Mouse (Mus musculus) CD4-positive, CD25-positive, alpha-beta regulatory T cell, adult 2 months (primary cell): ENCODE data around the gene Pls1.

Source experiments
- DNase-seq: peaks from one replicate; pipeline ENCODE4 v3.0.0-alpha.2; 2012; ENCODE audit warnings: low read depth, low spot score

The Pls1 gene

DNA sequence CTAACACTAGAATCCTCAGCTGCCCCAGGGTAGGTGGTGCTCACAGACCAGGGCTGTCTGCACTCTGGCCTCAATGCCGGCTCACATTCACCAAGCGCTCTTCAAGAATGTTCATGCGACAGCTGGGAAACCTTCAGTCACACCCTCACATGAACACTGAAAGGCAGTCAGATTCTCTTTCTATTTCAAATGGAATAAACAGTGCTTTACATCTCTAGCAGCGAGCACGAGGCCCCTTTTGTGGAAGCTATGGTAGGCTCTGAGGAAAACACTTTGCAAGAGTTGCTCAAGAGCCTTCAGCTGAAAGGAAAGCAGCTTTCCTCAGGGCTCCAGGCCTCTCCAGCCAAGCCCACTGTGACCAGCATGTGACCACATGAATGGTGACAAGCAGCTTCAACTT is 139.7 kb downstream of the Pls1 start:
- DNase-seq, result no peak

DNA sequence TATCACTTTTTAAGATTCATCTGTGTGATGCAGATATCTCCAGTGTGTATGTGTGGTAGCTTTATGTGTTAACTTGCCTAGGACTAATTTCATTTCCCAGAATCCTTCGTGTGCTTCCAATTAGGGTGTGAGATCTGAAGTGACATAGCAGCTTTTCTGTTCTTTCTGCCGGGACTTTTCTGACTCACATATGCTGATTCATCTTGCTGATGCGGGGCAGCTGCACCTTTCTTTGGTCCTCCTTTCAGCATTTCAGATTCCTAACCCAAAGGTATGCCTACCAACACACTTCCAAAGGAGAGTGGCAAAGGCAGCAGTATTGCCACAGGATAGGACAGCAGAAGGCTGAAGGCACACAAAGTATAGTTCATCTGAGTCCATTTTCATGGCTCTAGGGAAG is 141.0 kb downstream of the Pls1 start:
- no peak for DNase-seq
